Mouse (Mus musculus): ENCODE measurements around the gene Dstn.

The Dstn gene

GRCm38 (mm10) chr2:143914760-143915599 lies at the start of gene Dstn:
Dstn (plus strand) TSS chr2:143915320.
- DNase-seq, result peak; percentile 97

- peak; percentile 77 to 87 for DNase-seq
Observed at GRCm38 (mm10) chr2:143867326-143867725, 47.8 kb upstream of the Dstn start.

DNA sequence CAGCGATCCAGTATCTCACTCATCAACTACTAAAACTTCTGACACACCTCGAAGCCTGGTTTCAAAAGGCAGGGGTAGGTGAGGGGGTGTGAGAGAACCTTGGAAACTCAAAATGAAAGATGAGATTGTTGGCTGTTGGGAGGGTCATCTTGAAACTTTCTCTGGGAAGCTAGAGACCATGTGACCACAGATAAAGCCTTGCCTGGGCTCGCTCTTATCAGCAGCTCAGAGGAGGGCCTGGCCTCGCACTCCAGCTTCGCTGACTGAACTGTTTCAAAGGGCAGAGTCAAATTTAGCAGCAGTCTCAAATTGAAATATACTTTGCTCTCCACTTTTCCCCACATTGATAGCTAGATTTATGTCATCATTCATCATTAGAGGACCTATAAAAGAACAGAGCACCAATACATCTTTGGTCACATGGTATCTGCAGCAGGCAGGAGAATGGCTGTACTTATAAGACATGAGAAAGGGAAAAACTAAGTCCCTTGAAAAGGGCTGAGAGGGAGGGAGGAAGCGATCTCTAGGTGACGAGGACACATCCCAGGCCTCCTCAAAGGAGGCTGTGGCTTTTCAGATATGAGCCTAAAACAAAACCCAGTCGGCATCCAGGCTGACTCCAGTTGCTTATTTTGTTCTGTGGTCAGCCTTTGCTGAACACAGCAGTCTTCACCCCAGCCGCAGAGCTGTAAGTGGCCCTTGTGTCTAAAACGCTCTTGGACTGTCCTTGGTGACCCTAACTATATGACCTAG lies 44.0 kb upstream of the Dstn start:
- DNase-seq, result no peak

DNA sequence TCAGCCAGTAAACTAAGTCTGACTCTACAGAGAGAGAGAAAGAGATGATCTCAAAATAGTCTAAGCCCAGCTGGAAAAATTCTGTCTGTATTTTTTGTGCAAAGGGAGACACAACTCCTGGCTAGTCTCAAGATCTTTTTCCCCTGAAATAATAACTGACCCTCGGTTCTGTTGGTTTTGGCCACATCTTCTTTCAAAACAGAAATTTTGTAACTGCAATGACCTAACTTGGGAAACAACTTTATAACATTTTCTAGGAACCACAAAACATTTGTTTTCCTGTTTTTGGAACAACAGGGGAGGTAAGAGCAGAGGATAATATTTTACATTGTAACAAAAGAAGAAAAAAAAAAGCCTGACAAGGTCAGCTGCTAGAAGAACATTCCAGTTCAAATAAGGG lies 39.1 kb upstream of the Dstn start:
- DNase-seq, result no peak

DNA sequence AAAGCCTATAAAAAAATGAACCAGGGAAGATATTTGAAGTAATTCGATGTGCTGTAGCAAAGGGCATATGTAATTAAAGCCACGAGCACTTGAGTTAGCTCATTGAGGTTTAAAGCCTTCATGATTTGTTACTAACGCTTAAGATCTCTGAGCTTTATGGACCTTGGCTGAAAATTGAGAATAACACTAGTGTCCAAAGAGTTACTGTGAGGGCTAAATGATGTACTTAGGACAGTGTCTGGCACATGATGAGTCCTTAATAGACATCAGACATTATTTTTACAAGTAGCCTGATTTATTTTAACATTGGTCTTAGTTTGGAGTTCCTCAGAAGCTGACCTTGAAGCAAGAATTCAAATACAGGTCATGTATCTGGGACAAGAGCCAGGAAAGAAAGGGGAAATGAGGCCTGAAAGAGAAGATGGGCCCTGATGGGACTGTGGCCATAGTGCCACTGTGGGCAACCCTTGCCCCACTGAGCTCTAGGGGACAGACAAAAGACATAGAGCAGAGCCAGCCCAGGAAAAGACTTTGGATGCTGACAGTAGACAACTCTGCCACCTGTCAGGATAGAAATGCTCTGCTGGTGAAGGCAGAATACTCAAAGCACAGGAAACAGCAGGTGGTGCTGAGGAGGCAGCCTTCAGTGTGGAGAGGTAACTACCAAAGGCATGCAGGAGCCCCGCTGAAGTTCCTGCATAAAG lies 38.0 kb upstream of the Dstn start:
- no peak for DNase-seq

GRCm38 (mm10) chr2:143879311-143879710 lies 35.8 kb upstream of the Dstn start:
- DNase-seq, result no peak

DNA sequence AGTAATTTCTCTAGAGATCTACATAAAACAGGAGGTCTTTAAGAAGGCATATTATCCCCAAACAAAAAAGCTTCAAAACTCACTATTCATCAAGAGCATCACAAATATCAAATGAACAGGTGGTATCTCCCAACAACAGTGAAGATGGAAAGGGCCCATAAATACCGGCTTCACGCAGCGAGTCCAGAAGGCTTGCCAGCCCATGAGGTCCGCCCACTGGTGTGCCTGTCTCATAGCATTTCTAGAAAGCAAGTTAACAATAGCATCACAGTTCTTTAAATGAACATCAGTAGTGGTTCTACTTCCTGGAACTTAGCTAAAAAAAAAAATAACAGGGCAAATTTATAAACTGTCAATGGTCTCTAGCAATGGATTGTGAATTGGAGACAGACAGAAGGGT lies 33.1 kb upstream of the Dstn start:
- peak; percentile 39 to 53 for DNase-seq

- no peak for DNase-seq
Observed at GRCm38 (mm10) chr2:143882606-143883288, 32.4 kb upstream of the Dstn start.

DNA sequence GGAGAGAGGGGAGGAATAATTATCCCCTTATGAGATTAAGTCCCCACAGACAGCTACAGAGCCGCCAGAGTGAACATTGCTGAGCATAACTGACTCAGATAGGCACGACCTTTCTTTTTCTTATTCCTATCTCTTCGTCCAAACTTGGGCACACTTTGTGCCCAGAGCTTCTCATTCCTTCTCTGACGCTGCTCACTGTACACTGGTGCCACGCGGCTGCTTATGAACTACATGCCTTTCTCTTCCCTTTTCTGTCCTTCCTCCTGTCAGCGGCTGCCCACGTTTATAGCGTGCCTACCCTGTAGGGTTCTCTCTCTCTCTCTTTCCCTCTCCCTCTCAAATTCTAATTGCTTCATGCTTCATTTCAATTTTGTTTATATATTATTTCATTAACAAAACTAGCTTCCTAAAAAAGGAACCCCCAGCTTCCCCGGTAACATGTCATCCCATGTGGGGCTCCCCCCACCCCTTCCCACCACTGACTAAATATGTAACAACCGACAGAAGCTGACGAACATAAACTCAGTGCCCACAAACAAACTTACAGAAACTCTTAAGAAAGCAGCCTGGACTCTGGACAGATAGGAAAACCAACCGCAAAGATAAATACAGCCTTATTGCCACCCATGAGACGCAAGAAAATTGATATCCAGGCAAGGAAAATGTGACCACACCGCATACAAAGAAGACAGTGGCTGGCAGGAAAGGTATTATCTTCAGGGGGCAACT lies 25.8 kb upstream of the Dstn start:
- DNase-seq, result no peak

DNA sequence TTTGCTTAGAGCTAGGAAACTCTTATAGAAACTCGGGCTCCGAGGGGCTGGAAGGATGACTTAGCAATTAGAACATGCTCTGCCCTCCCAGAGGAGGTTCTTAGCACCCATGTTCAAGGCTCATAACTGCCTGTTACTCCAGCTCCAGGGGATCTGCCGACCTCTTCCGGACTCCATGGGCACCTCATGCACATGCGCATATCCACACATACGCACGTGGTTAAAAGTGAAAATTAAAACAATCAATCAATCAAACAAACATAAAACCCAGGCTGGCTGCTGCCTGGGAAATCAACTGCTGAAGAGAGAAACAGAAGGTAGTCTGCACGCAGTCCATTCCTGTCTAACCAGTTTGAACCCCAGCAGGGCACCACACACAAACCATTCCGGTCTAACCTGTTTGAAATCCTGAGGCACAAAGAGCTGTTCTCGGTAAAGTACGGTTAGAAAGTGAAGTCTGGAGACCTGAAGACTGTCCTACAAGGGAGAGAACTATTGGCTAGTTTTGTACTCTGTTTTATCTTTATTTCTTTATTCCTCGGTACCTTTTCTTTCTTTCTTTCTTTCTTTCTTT lies 25.2 kb upstream of the Dstn start:
- DNase-seq, result no peak

DNA sequence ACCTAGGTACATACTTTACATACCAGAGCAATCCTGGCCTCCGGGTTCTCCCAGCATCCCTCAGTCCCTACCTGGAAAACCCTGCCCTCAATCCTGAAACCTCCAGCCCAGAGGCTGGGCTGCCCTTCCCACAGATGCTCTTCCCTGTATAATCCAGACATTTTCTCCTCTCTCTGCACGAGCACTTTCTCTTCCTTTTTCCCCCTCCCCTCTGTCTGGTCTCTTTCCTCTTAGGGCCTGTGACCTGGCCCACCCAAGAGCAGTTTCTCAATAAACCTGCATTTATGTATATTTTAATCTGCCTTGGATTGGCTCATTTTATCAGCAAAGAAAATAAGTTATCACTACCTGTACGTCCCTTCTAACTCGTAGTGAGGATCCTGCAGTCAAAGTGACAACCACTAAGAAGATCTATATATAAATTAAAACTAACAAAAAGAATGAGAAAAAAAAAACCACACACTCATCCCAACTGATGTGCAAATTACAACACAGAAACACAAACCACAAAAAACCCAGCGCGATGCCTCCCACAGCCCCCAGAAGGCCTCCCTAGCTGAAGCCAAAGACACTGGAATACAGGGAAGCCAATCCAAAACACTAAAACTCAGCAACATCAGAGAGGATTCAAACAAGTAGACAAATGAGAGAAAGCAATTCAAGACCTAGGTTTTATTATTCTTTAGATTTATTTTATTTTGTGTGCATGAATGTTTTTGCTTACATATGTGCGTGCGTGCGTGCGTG lies 23.6 kb upstream of the Dstn start:
- DNase-seq, result no peak

GRCm38 (mm10) chr2:143899470-143900220 lies 15.5 kb upstream of the Dstn start:
- no peak for DNase-seq

- DNase-seq, result peak; percentile 40 to 63
Observed at GRCm38 (mm10) chr2:143900821-143901351, 14.2 kb upstream of the Dstn start.

- no peak for DNase-seq
Observed at GRCm38 (mm10) chr2:143903376-143904045, 11.6 kb upstream of the Dstn start.

GRCm38 (mm10) chr2:143904896-143905295 lies 10.2 kb upstream of the Dstn start:
- peak in 1 of 2 experiments; percentile 20 for DNase-seq

DNA sequence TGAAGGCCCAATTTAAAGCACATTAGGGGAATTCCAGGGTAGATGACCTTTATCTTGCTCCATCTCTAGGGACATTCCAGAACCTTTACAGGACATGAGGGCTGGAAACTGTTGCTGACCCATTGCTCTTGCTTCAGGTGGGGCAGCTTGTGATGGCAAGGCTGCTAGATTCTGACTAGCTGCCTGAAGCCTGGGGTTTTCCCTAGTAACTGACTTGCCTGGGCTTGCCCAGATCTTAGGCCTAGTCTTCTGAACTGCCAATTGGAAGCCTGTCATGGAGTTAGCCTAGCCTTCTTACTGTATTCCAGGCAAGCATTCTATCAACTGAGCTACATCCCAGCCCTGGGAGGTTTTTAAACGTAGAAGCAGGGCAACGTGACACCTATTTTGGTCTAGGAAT lies 5.9 kb upstream of the Dstn start:
- DNase-seq, result no peak

- DNase-seq, result no peak
Observed at GRCm38 (mm10) chr2:143912199-143912598, 2.9 kb upstream of the Dstn start.

GRCm38 (mm10) chr2:143914221-143914620 lies 899 bp upstream of the Dstn start:
- DNase-seq, result no peak

DNA sequence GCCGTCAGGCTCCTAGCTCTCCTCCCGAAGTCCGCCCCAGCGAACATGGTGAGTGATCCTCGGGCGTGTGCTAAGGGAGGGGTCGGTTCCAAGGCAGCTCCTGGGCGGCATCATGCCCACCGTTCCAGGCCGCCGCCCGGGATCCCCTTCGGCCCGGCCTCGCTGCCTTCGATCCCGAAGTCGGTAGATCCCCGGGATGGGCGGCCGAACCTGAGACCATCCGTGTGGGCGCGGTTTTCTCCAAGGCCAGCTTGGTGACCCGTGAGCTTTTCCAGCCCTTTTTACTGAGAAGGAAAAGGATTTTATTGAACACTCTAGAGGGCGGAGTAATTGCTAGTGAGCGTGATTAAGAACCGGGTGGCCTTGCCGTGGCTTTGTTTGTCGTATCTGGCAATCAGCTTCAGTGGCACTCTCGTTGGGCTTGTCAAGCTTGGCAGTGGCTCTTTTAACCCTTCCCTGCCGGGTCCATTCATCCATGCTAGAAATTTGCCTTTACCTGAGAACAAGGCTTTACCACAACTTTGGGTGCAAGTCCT lies 548 bp downstream of the Dstn start:
- peak in 1 of 2 experiments; percentile 65 for DNase-seq
